ENCODE assay signal across 20 mouse cellular contexts in the genomic region with DNA sequence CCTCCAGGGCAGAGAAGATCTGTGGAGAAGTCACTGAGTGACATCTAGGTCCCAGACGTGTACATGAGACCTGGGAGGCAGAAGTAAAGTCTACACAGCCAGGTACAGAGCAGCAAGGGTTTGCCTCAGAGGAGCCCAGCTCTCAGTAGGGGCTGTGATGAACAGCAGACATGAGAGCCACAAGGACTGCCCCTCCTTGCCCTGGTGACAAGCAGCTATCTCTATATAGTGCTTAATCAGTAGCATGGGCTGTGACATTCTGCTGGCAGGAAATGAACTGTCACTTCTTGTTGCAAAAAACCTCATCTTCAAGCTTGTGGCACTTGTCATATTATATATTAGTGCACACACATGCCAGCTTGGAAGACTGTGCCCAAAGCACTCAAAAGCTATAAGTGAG.
DNase-seq lines count a peak whose midpoint lies in the region; ATAC-seq lines count a peak whose summit lies in the region.
"Had no signal": no experiment of that assay in that cellular context is flagged by ENCODE, and none has a peak within 500 bp of the region (broad histone marks: within the 10 kb centered on the region; RNA-seq: fewer than 3 reads in every experiment).

No protein-coding gene starts in this region.

- H3K4me3 ChIP-seq in forebrain, embryonic 15.5 days: no peak overlapping the region
- no peak overlapping the region for H3K4me3 ChIP-seq in forebrain, embryonic 14.5 days (ENCODE audit: low read depth, low read length)
- no peak overlapping the region for H3K4me3 ChIP-seq in hindbrain, embryonic 16.5 days (ENCODE audit: low read length)
- H3K4me3 ChIP-seq in hindbrain, embryonic 10.5 days: no peak overlapping the region
- H3K4me3 ChIP-seq in neural tube, embryonic 13.5 days: no peak overlapping the region
- H3K4me3 ChIP-seq: embryonic facial prominence, embryonic 13.5 days; heart, embryonic 10.5 days had no signal

- WGBS in forebrain, embryonic 15.5 days: 89% methylated on average over 1 of the region's 1 CpGs
- WGBS in forebrain, embryonic 14.5 days: 85% methylated on average over 1 of the region's 1 CpGs
- WGBS in hindbrain, embryonic 16.5 days: 83% methylated on average over 1 of the region's 1 CpGs
- WGBS in hindbrain, embryonic 10.5 days: 90% methylated on average over 1 of the region's 1 CpGs
- 87% methylated on average over 1 of the region's 1 CpGs for WGBS in neural tube, embryonic 13.5 days

- DNase-seq in forebrain, embryonic 14.5 days (ENCODE audit: low spot score): no peak
- no peak for DNase-seq in hindbrain, embryonic 10.5 days (ENCODE audit: low spot score)
- DNase-seq in neural tube, embryonic 10.5 days (ENCODE audit: extremely low spot score, low spot score): no peak
- DNase-seq in layer of hippocampus, postnatal 25 days (ENCODE audit: extremely low spot score in 1 of 2, low spot score in 1 of 2): no peak
- DNase-seq: adrenal gland, postnatal 10 days; cerebellum, adult 11-12 months; cerebellum, adult 9-10 months; cerebellum, postnatal 25 days; gastrocnemius, postnatal 10 days; heart, adult 18-20 months; heart, postnatal 10 days; heart, postnatal 4 days had no signal

- H3K9me3 ChIP-seq in forebrain, embryonic 15.5 days: no peaks in the 10 kb centered on the region
- H3K9me3 ChIP-seq in forebrain, embryonic 14.5 days (replicated peaks; ENCODE audit: control insufficient read depth, low read length): no peaks in the 10 kb centered on the region
- no peaks in the 10 kb centered on the region for H3K9me3 ChIP-seq in hindbrain, embryonic 16.5 days (ENCODE audit: control insufficient read depth, low read length)
- no peaks in the 10 kb centered on the region for H3K9me3 ChIP-seq in hindbrain, embryonic 10.5 days
- H3K9me3 ChIP-seq in neural tube, embryonic 13.5 days: no peaks in the 10 kb centered on the region
- H3K9me3 ChIP-seq: embryonic facial prominence, embryonic 13.5 days; heart, embryonic 10.5 days had no signal

- no peak overlapping the region for H3K9ac ChIP-seq in forebrain, embryonic 15.5 days (replicated peaks)
- no peak overlapping the region for H3K9ac ChIP-seq in forebrain, embryonic 14.5 days (ENCODE audit: low read length)
- H3K9ac ChIP-seq in hindbrain, embryonic 16.5 days (ENCODE audit: low read depth, low read length): no peak overlapping the region
- H3K9ac ChIP-seq in neural tube, embryonic 13.5 days: no peak overlapping the region
- H3K9ac ChIP-seq: embryonic facial prominence, embryonic 13.5 days; hindbrain, embryonic 14.5 days had no signal

- no peak overlapping the region for H3K4me2 ChIP-seq in forebrain, embryonic 15.5 days (replicated peaks)
- H3K4me2 ChIP-seq in forebrain, embryonic 14.5 days (ENCODE audit: low read length): no peak overlapping the region
- no peak overlapping the region for H3K4me2 ChIP-seq in hindbrain, embryonic 16.5 days (ENCODE audit: low read length)
- H3K4me2 ChIP-seq in neural tube, embryonic 13.5 days: no peak overlapping the region
- H3K4me2 ChIP-seq: embryonic facial prominence, embryonic 13.5 days; hindbrain, embryonic 14.5 days had no signal

- H3K27ac ChIP-seq in forebrain, embryonic 15.5 days (replicated peaks): 0 out of 2 replicates have a peak overlapping the region, but pooled peaks have one; percentile 31
- H3K27ac ChIP-seq in forebrain, embryonic 14.5 days (ENCODE audit: low read depth, low read length): no peak overlapping the region
- no peak overlapping the region for H3K27ac ChIP-seq in hindbrain, embryonic 16.5 days (ENCODE audit: low read depth, low read length)
- H3K27ac ChIP-seq in hindbrain, embryonic 10.5 days: no peak overlapping the region
- H3K27ac ChIP-seq in neural tube, embryonic 13.5 days (replicated peaks): 0 out of 2 replicates have a peak overlapping the region, but pooled peaks have one; percentile 7
- H3K27ac ChIP-seq: embryonic facial prominence, embryonic 13.5 days; heart, embryonic 10.5 days; hindbrain, embryonic 14.5 days had no signal

- H3K4me1 ChIP-seq in forebrain, embryonic 15.5 days: peaks cover 5% of the 10 kb centered on the region
- no peaks in the 10 kb centered on the region; the same call in 1 of the 2 replicates for H3K4me1 ChIP-seq in forebrain, embryonic 14.5 days (ENCODE audit: control insufficient read depth, insufficient read depth, low read length)
- H3K4me1 ChIP-seq in hindbrain, embryonic 16.5 days (ENCODE audit: control insufficient read depth, insufficient read depth, low read depth, low read length): peaks cover 2% of the 10 kb centered on the region
- no peaks in the 10 kb centered on the region for H3K4me1 ChIP-seq in hindbrain, embryonic 10.5 days (replicated peaks)
- H3K4me1 ChIP-seq in neural tube, embryonic 13.5 days (replicated peaks): peaks cover 22% of the 10 kb centered on the region

- no peaks in the 10 kb centered on the region for H3K27me3 ChIP-seq in forebrain, embryonic 15.5 days
- no peaks in the 10 kb centered on the region for H3K27me3 ChIP-seq in forebrain, embryonic 14.5 days (replicated peaks; ENCODE audit: control insufficient read depth, insufficient read depth, low read length)
- no peaks in the 10 kb centered on the region for H3K27me3 ChIP-seq in hindbrain, embryonic 16.5 days (replicated peaks; ENCODE audit: control insufficient read depth, insufficient read depth, low read length)
- H3K27me3 ChIP-seq in hindbrain, embryonic 10.5 days (ENCODE audit: insufficient read depth, poor library complexity, severe bottlenecking): no peaks in the 10 kb centered on the region
- H3K27me3 ChIP-seq in neural tube, embryonic 13.5 days: no peaks in the 10 kb centered on the region
- H3K27me3 ChIP-seq: embryonic facial prominence, embryonic 13.5 days had no signal

- H3K36me3 ChIP-seq in forebrain, embryonic 15.5 days: 0 out of 2 replicates have a peak, but pooled peaks cover 1% of the 10 kb centered on the region
- peaks cover 23% of the 10 kb centered on the region for H3K36me3 ChIP-seq in forebrain, embryonic 14.5 days (ENCODE audit: control insufficient read depth, insufficient read depth, low read length)
- H3K36me3 ChIP-seq in hindbrain, embryonic 16.5 days (ENCODE audit: control insufficient read depth, insufficient read depth, low read length): no peaks in the 10 kb centered on the region
- peaks cover 73% of the 10 kb centered on the region for H3K36me3 ChIP-seq in hindbrain, embryonic 10.5 days
- peaks cover 25% of the 10 kb centered on the region for H3K36me3 ChIP-seq in neural tube, embryonic 13.5 days

- ATAC-seq in forebrain, embryonic 15.5 days (replicated peaks): no peak
- no peak for ATAC-seq in forebrain, embryonic 14.5 days
- 0 out of 2 replicates have a peak, but pooled peaks have one; percentile 25 for ATAC-seq in hindbrain, embryonic 16.5 days
- ATAC-seq in neural tube, embryonic 13.5 days (ENCODE audit: low read depth): no peak
- ATAC-seq in megakaryocyte-erythroid progenitor cell, adult 5-6 weeks (replicated peaks; ENCODE audit: low FRiP score, low TSS enrichment, poor library complexity, severe bottlenecking): peak; percentile 76
- ATAC-seq: inflammation-experienced regulatory T-cells, adult 6 months had no signal

Comparison
In these comparisons a context has a peak if more than half of its experiments do, and no peak if none do; other contexts are left out.
1. H3K27ac ChIP-seq: peak in forebrain, embryonic 15.5 days (single experiment) and neural tube, embryonic 13.5 days (single experiment); none in forebrain, embryonic 14.5 days (single experiment), hindbrain, embryonic 16.5 days (single experiment) and hindbrain, embryonic 10.5 days (single experiment).
2. ATAC-seq: peak in hindbrain, embryonic 16.5 days (single experiment) and megakaryocyte-erythroid progenitor cell, adult 5-6 weeks (single experiment); none in forebrain, embryonic 15.5 days (single experiment), forebrain, embryonic 14.5 days (single experiment) and neural tube, embryonic 13.5 days (single experiment).